Mouse (Mus musculus) macrophage (primary cell): ENCODE measurements at regions not wholly inside any gene's neighbourhood (a gene's known extent, or its start where the extent isn't known, plus 50 kb on each side); places are given as distances from the start of the nearest gene placed in this dataset.

ENCODE experiments used
- H3K27ac ChIP-seq: fragments of 350-480 bp; formaldehyde crosslinking; 2 replicates; pipeline ENCODE4 v1.9.0; 2021
- H3K36me3 ChIP-seq: fragments of 350-480 bp; formaldehyde crosslinking; 2 replicates; pipeline ENCODE4 v1.9.0; 2021; ENCODE audit errors: inconsistent target
- H3K4me3 ChIP-seq: fragments of 350-480 bp; formaldehyde crosslinking; 2 replicates; pipeline ENCODE4 v1.9.0; 2021; ENCODE audit errors: inconsistent target
- H3K79me2 ChIP-seq: fragments of 350-480 bp; formaldehyde crosslinking; 2 replicates; pipeline ENCODE4 v1.9.0; 2021; ENCODE audit errors: inconsistent target
- WGBS: methylation state at CpG from one replicate; pipeline ENCODE4 v1.1.7; 2026; ENCODE audit warnings: inconsistent platforms; ENCODE audit not compliant: missing documents; 5-methylcytosine and 5-hydroxymethylcytosine counted together

DNA sequence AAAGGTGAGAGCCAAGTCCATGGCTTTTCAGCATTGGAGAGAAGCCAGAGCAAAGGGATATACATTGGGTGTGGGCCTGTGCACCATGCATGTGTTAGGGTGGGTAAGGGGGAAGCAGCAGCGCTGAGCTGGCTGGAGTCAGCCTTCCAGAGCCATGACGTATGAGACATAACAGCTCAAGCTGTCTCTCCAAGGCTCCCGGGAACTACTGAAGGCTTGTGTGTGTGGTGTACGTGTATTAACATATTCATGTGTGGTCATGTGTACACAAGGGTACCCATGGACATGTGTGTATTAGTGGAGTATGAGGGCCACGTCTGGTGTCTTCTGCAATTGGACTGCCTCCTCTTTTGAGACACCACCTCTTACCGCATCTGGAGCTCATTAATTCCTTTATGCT, 417.8 kb downstream of the Rps24 start:
- 91% methylated on average over 6 of the region's 6 CpGs for WGBS
- Histone ChIP-seq H3K4me3 (no peak overlapping the region), H3K36me3 (no peaks in the 10 kb centered on the region), H3K27ac (no peak overlapping the region), H3K79me2 (no peaks in the 10 kb centered on the region)

DNA sequence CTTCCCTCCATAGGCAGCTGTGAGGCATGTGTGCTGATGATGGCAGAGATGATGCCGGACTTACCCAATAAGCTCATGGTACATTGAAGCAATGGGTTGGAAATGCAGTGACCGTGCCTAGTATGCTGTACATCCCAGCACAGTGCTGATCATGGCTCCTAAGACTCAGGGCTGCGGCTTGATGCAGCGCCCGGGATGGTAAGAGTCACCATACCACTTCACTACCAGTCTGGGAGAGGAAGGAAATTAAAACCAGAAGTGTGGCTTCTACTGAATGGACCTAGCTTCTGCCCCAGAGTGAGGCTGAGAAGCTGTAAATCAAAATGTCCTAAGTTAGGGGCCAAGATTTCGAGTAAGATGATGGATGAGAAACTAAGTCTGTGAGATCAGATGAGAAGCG, 420.0 kb downstream of the Rps24 start:
- 15% methylated on average over 7 of the region's 7 CpGs for WGBS
- H3K36me3 ChIP-seq, result no peaks in the 10 kb centered on the region
- no peak overlapping the region for H3K4me3 ChIP-seq
- H3K79me2 ChIP-seq, result no peaks in the 10 kb centered on the region
- no peak overlapping the region for H3K27ac ChIP-seq

DNA sequence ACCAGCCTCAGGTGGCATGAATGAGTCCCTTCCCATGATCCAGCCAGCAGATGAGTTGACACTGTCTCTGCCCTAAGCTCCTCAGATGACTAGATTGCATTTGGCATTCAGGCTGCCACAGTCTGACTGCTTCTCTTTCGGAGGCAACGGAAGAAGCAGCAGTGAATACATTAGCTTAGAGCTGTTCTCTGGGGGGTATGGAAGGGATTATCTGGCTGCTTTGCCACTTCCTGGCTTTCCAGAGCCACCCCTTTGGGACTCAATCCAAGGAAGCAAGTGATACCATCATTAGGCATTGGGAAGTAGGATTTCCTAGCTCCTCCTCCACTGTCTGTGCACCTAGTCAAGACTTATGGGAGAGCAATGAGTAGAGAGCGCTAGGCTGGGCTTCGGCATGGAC, 421.5 kb downstream of the Rps24 start:
- Histone ChIP-seq H3K4me3 (no peak overlapping the region), H3K27ac (no peak overlapping the region), H3K36me3 (no peaks in the 10 kb centered on the region), H3K79me2 (no peaks in the 10 kb centered on the region)
- 92% methylated on average over 4 of the region's 4 CpGs for WGBS

DNA sequence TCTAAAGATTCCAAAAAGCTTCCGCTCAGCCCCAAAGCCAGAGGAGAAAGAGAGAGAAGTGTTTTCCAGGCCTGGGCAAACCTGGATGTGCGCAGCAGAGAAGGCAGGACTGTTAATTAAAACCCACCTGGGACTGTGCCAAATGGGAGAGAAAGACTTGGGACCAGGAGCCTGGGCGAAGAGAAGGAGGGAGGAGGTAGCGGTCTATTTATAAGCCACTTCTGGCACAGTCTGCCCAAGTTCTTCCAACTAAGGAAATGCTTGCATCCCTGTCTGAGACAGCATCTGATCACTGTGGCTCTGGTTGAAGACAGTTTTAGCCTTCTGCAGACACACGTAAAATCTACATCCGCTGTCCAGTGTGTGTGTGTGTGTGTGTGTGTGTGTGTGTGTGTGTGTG, 424.7 kb downstream of the Rps24 start:
- no peak overlapping the region for H3K4me3 ChIP-seq
- no peaks in the 10 kb centered on the region for H3K79me2 ChIP-seq
- 90% methylated on average over 6 of the region's 6 CpGs for WGBS
- no peaks in the 10 kb centered on the region for H3K36me3 ChIP-seq
- no peak overlapping the region for H3K27ac ChIP-seq

DNA sequence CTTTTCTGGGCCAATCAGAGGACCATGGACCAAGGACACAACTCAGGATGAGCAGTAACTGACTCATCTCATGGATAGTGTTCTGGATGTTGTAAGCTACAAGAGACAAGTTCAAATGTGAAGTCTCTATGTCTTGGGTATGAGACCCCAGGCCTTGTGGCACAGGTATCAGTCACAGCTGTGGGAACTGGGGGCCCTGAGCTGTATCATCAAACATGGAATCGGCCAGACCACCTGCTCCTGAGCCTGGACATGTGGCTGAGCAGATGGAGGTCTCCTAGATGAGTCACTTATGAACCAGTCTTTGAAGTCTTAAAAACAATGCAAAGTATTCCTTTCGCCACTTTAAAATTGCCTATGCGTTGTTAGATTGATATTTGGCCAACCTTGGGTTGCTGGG, 432.1 kb downstream of the Rps24 start:
- Histone ChIP-seq H3K27ac (no peak overlapping the region), H3K79me2 (no peaks in the 10 kb centered on the region), H3K4me3 (no peak overlapping the region), H3K36me3 (no peaks in the 10 kb centered on the region)
- 90% methylated on average over 3 of the region's 3 CpGs for WGBS

DNA sequence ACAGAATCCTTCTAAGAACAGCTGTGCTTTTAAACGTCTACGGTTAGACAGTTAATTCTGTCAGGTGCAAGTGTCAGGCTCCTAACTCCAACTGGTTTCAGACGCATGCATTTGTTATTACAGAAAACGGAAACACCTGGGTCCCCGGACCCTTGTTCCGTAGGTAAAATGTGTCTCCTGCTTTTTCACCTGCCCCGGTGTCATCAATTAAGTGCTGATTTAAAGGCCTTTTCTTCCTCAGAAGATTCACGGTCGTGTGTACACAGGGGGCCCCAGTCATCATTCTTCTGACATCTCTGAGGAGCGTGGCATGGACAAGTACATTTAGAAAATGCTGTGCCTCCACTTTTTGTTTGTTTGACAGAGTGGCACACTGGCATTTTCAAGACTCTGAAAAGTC, 435.1 kb downstream of the Rps24 start:
- H3K79me2 ChIP-seq, result no peaks in the 10 kb centered on the region
- no peaks in the 10 kb centered on the region for H3K36me3 ChIP-seq
- H3K27ac ChIP-seq, result no peak overlapping the region
- 88% methylated on average over 9 of the region's 10 CpGs for WGBS
- H3K4me3 ChIP-seq, result no peak overlapping the region

DNA sequence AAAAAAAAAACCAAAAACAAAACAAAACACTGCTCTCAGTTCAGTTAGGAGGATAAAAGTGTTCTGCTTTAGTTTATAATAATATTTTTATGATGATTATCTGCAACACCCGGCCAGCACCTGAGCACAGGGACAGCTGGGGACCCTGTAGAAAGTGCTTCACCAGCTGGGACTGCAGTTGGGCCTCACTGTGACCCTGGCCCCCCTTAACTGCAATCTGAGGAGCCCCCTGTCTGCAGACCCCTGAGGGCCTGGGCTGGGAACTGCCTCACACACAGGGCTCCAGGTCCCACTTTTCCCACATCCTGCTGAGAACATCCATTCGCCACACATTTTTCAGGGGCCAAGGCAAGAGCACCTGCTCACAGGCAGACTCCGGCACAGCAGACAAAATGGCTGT, 437.6 kb downstream of the Rps24 start:
- Histone ChIP-seq H3K27ac (no peak overlapping the region), H3K4me3 (no peak overlapping the region), H3K36me3 (no peaks in the 10 kb centered on the region), H3K79me2 (no peaks in the 10 kb centered on the region)
- 100% methylated on average over 3 of the region's 3 CpGs for WGBS

DNA sequence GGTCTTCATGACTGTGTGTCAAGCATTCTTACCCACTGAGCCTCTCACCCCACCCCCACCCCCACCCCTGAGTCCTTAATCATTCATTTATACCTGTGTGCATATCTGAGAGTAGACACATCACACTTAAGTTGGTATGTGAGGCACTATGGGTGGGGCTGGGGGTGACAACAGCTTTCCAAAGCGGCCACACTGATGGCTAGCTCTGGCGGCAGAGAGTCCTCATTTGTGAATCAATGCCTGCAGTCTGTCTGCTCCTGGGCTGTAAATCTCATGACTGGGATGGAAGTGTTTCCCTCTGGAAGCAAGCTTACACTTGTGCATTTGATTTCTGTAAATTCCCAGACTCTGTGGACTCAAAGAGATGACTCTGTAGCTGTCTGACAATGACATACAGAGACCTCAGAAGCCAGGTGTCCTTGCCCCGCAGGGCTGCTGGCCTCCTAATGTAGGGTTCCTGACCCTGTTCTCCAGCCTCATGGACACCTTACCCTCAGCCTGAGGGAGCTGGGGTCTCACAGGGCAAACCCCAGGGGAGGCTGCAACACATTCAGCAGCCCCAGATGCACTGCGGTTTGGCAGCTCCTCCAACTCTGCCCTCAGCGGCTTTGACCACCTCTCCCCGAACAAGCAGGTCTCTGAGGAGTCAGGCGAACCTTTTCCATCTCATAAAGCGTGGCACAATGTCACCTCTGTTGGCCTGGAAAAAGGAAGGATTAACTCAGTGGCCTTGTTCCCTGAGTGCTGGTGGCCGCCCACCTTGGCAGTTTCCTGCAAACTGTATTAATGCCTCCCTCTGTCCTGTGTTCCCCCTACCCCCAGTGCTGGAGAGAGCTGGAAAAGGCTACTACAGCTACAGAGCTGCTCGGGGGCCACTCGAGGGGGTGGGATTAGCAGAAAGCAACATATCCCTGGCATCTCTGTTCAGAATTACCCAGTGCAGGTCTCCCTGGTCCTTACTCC, 439.4 kb downstream of the Rps24 start:
- Histone ChIP-seq H3K79me2 (no peaks in the 10 kb centered on the region), H3K27ac (no peak overlapping the region), H3K4me3 (no peak overlapping the region), H3K36me3 (no peaks in the 10 kb centered on the region)
- WGBS, result 78% methylated on average over 9 of the region's 11 CpGs

DNA sequence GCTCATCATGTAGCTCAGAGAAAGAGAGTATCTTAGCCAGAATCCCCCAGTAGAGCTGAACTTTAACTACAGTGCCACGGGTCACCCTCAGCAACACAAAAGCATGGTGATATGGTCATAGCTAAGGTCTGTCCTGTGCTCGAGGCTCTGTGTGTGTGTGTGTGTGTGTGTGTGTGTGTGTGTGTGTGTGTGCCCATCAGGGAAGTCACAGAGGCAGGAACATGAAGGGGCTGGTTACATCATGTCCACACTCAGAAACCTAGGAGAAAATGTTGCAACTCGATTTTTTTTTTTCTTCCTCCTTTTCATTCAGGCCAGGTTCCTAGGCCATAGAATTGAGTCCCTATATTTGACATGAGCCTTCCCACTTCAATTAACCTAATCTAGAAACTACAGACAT, 441.8 kb downstream of the Rps24 start:
- no peak overlapping the region for H3K27ac ChIP-seq
- no peak overlapping the region for H3K4me3 ChIP-seq
- H3K79me2 ChIP-seq, result no peaks in the 10 kb centered on the region
- WGBS, result 32% methylated on average over 3 of the region's 3 CpGs
- H3K36me3 ChIP-seq, result no peaks in the 10 kb centered on the region

DNA sequence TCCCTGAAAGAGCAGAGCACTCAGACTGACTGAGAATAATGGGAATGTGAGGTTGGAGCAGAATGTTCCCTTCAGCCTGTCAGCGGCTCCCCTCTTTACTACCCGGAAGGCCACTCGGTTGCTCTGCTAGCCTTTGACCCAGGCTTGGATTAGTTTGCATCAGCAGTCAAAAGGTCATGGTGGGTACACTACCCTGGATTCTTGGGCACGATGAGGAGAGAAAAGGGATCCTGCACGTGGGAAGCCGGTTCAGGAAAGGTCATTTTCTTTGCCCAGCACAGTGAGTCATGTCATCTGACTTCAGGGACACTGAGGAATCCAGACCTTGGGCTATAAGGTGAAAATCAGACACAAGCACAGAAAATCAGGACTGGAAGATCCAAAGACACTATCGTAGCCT, 443.3 kb downstream of the Rps24 start:
- H3K79me2 ChIP-seq, result no peaks in the 10 kb centered on the region
- 98% methylated on average over 7 of the region's 7 CpGs for WGBS
- no peak overlapping the region for H3K4me3 ChIP-seq
- H3K27ac ChIP-seq, result no peak overlapping the region
- H3K36me3 ChIP-seq, result no peaks in the 10 kb centered on the region

DNA sequence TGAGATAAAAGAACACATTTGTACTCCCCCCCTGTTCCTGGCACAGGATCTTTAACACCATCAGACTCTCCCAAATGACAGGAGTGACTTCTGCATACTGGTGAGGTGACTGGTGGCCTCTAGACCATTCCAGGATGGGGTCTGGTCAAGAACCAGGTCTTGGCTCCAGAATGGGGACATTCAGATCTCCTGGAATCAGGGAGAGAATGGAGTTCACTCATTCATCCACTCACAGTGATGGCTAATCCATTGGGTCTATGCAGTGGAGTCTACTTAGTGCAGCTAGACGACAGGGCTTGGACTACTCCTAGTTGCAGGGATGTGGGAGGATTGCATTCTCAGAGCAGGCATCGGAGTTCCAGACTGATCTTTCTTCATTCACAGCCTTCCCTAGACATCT, 451.0 kb downstream of the Rps24 start:
- WGBS, result 100% methylated on average over 2 of the region's 2 CpGs
- Histone ChIP-seq H3K36me3 (no peaks in the 10 kb centered on the region), H3K4me3 (no peak overlapping the region), H3K27ac (no peak overlapping the region), H3K79me2 (no peaks in the 10 kb centered on the region)

DNA sequence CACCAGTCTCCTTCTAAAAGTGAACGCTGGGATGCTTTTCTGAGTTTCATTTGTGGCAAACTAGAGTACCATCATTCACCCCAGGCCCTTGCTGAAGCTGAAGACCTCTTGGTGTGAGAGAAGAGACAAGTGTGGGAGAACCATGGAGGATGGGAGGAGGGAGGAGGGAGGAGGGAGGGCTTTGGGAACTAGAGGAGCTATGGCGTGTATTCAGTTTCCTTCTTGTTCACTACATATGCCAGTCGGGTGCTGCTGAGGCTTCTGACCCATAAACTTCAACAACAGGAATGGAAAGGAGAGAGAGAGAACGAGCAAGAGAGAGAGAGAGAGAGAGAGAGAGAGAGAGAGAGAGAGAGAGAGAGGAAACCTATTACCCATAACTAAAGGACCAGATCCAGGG, 452.1 kb downstream of the Rps24 start:
- WGBS, result 81% methylated on average over 4 of the region's 4 CpGs
- Histone ChIP-seq H3K79me2 (no peaks in the 10 kb centered on the region), H3K27ac (no peak overlapping the region), H3K4me3 (no peak overlapping the region), H3K36me3 (no peaks in the 10 kb centered on the region)

DNA sequence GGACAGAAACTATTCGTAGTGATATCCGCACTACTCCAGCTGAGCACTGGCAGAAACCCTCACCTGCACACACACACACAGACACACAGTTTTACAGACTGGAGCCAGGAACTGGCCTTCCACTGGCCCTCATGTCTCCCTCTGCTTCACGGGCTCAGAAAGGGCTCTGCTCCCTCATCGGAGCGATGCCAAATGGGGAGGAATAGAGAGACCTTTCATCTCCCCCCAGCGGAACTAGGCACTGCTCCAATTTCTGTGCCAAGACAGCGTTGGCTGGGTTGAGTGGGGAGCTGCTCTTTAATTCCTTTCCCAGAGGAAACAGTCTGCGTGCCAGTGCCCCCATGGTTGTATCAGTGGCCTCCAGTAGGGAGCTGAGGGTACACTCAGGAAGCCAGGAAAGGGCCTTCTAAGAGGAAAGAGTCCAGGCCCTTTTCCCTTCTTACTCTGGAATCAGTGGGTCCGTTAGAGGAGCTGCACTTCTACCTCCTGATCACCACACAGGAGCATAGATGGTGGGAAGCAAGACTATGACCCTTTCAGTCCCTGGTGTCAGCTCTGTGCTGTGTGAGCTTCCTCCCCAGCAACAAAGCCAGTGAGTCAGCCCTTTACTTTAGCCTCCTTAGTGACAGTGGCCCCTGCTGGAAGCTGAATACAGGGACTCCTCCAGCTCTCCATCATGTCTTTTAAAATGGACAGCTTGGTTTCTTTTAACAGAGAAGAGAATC, 452.7 kb downstream of the Rps24 start:
- Histone ChIP-seq H3K27ac (no peak overlapping the region), H3K79me2 (no peaks in the 10 kb centered on the region), H3K4me3 (no peak overlapping the region), H3K36me3 (no peaks in the 10 kb centered on the region)
- 80% methylated on average over 9 of the region's 9 CpGs for WGBS

DNA sequence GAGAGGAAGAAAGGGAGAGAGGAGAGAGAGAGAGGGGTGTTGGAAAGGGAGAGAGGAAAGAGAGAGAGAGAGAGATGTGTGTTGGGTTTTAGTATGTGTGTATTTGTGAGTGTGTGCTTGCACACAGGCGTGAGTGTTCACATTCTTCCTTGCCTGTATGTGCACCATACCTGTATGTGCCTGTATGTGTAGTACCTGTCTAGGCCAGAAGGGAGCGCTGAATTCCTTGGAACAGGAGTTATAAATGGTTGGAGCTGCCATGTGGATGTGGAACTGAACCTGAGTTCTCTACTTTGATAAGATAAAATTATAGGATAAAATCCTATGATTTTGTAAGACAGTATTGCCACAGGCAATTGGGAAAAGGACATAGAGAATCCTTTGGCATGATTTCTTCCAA, 458.8 kb downstream of the Rps24 start:
- H3K36me3 ChIP-seq, result no peaks in the 10 kb centered on the region
- H3K79me2 ChIP-seq, result no peaks in the 10 kb centered on the region
- 68% methylated on average over 2 of the region's 2 CpGs for WGBS
- H3K4me3 ChIP-seq, result no peak overlapping the region
- H3K27ac ChIP-seq, result no peak overlapping the region

DNA sequence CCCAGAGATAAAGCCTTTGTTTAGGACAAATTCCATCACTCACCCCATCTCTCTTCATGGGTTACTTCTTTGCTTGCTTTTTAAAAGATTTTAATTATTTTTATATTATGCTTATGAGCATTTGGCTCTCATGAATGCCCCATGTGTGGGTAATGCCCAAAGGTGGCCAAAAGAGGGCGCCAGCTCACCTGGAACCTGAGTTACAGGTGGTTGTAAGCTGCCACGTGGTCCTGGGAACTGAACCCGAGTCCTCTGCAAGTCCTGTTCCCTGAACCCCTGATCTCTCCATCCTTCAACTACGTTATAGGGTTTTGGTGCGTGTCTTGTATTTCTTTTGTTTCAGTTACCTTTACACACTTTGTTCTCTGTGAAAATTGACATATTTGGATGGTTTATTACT, 460.2 kb downstream of the Rps24 start:
- no peaks in the 10 kb centered on the region for H3K36me3 ChIP-seq
- H3K4me3 ChIP-seq, result no peak overlapping the region
- H3K79me2 ChIP-seq, result no peaks in the 10 kb centered on the region
- H3K27ac ChIP-seq, result no peak overlapping the region
- WGBS, result 86% methylated on average over 5 of the region's 5 CpGs
